Mouse (Mus musculus) midbrain, embryonic 13.5 days (tissue): ENCODE data around the gene Tmem167. TPM values are rescaled to one million over a fixed set of nuclear protein-coding genes. Genes with fewer than 3 reads are reported as not detected.

Experiments used
- ATAC-seq: fragments of 200-750 bp; cut with Nextera tagmentation; 2 replicates; pipeline ENCODE4 v1.8.0; 2017; ENCODE audit warnings: mild to moderate bottlenecking, moderate TSS enrichment, moderate library complexity
- H3K27ac ChIP-seq: fragments of 300-500 bp; sonication (generic); 2 replicates; pipeline ENCODE4 v1.5.1; 2015; ENCODE audit warnings: inconsistent platforms, mild to moderate bottlenecking, moderate library complexity
- H3K27me3 ChIP-seq: fragments of 300-500 bp; sonication (generic); 2 replicates; pipeline ENCODE4 v1.6.1; 2015; ENCODE audit warnings: mild to moderate bottlenecking, inconsistent platforms
- H3K36me3 ChIP-seq: fragments of 300-500 bp; sonication (generic); 2 replicates; pipeline ENCODE4 v1.6.1; 2015; ENCODE audit warnings: mild to moderate bottlenecking, inconsistent platforms
- H3K4me1 ChIP-seq: fragments of 300-500 bp; sonication (generic); replicated peaks from 2 replicates; pipeline ENCODE4 v1.6.1; 2015; ENCODE audit warnings: inconsistent platforms
- H3K4me2 ChIP-seq: fragments of 300-500 bp; sonication (generic); replicated peaks from 2 replicates; pipeline ENCODE4 v1.6.1; 2015; ENCODE audit warnings: moderate library complexity, mild to moderate bottlenecking, inconsistent platforms
- H3K4me3 ChIP-seq: fragments of 300-500 bp; sonication (generic); replicated peaks from 2 replicates; pipeline ENCODE4 v1.5.1; 2015; ENCODE audit warnings: mild to moderate bottlenecking, inconsistent platforms
- H3K9ac ChIP-seq: fragments of 300-500 bp; sonication (generic); replicated peaks from 2 replicates; pipeline ENCODE4 v1.6.1; 2015; ENCODE audit warnings: mild to moderate bottlenecking, inconsistent platforms
- H3K9me3 ChIP-seq: fragments of 300-500 bp; sonication (generic); 2 replicates; pipeline ENCODE4 v1.6.1; 2016; ENCODE audit warnings: mild to moderate bottlenecking, inconsistent platforms
- WGBS: fragments of 180-500 bp; shearing (Covaris S2); methylation state at CpG from one replicate; pipeline ENCODE4 v1.1.7; 2015; 5-methylcytosine and 5-hydroxymethylcytosine counted together
- polyA plus RNA-seq: library from polyadenylated mRNA; unstranded; fragments of >200 nt; fragmentation: Nextera tagmentation; extraction: Ambion mirVana; gene quantifications from 2 replicates; pipeline ENCODE4 v1.2.1, GENCODE M21; 2015

The Tmem167 gene
- polyA plus RNA-seq, 1 experiment from 2014 or later: 50.6 TPM

DNA sequence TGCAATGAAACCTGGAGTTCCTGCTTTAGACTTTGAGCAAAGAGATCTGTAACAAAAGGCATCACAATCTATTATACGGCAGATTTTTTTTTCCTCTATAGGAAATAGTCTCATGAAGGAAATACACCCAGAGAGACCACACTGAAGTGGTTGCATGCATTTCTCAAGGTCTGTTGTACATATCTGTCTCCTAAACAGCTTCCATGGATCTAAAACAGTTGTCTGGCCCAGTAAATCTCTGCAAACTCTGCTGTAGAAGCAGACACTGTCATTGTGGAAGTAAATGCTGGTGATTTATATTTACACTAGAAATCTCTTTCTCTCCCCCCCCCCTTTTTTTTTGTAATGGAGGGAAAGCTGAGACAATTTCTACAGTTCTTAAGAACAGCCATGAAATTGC is 99.1 kb downstream of the Tmem167 start:
- H3K9me3 ChIP-seq: no peaks in the 10 kb centered on the region
- ATAC-seq: no peak
- no peak overlapping the region for H3K27ac ChIP-seq
- H3K36me3 ChIP-seq: no peaks in the 10 kb centered on the region
- H3K4me2 ChIP-seq: no peak overlapping the region
- H3K4me1 ChIP-seq: peaks cover 11% of the 10 kb centered on the region; the same call in 1 of the 2 replicates
- WGBS: 30% methylated on average over 1 of the region's 1 CpGs
- peaks cover 7% of the 10 kb centered on the region for H3K27me3 ChIP-seq
- H3K4me3 ChIP-seq: no peak overlapping the region
- H3K9ac ChIP-seq: no peak overlapping the region

DNA sequence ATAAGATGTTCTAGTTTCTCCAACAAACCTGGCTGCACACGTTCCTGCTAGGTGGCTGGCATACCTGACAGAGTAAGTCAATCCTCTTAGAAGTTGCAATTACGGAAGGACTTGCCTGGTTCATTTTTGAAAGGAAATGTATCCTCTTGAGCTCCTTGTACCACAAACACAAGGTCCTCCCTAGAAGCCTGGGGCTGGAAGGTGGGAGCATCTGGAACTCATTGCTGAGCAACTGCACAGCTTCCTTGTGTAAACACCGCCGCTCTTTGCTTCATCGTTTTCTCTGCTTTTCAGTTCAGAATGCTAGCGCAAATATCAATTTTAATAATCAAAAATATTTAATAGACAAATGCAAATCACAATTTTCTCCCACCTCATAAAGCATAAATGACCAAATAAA is 102.9 kb downstream of the Tmem167 start:
- H3K9me3 ChIP-seq: no peaks in the 10 kb centered on the region
- H3K27ac ChIP-seq: no peak overlapping the region
- H3K9ac ChIP-seq: no peak overlapping the region
- no peak for ATAC-seq
- no peak overlapping the region for H3K4me2 ChIP-seq
- WGBS: 79% methylated on average over 6 of the region's 6 CpGs
- H3K4me1 ChIP-seq: peaks cover 11% of the 10 kb centered on the region; the same call in 1 of the 2 replicates
- H3K36me3 ChIP-seq: no peaks in the 10 kb centered on the region
- H3K27me3 ChIP-seq: peaks cover 3% of the 10 kb centered on the region; the same call in 1 of the 2 replicates
- H3K4me3 ChIP-seq: no peak overlapping the region

Other genes starting within 250 kb of the Tmem167 start
- 12.9 and 14.2 TPM in 2 replicates for gene Xrcc4, start 485 bp downstream of the Tmem167 start, polyA plus RNA-seq